Mouse (Mus musculus): ENCODE results near the gene Xpnpep3. TPM values are rescaled to one million over a fixed set of nuclear protein-coding genes. Genes with fewer than 3 reads are reported as not detected.

The Xpnpep3 gene
- 14.0 and 17.8 TPM in 2 replicates for total RNA-seq (2014; fragmentation: Nextera tagmentation)
- 24.9 and 26.2 TPM in 2 replicates for total RNA-seq (2017)

DNA sequence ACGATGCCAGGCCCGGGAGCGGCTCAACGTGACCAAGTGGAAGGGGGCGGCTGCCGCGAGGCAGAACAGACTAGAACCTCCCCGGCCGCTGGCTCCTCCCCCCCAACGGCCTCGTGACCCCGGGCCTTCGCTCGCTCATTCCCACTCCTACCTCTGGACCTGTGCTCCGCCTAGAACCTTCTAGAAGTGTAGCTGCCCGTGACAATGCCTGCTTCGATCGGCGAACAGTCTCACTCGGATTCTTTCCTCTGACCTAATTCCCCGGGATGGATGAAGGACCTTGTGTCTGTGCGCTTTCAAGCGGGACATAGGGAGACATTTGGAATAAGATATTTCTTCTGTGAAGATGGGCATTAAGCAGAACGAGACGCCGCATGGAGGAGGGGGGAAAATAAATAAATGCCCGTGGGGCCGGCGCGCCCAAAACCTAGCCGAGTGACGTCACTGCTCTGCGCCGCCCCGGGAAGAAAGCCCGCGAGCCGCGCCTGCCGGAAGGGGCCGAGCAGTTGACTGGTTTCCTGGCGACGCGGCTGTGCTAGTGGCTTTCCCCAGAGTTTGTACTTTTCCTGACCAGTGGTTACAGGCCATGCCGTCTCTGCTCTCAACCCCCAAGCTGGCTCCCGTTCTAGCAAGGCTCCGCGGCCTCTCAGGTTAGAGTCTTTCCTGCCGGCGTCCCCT lies at the start of gene Xpnpep3, which contains the start of gene St13:
Gene Xpnpep3 (plus strand): TSS at position 501 of the 678 bp plus-strand sequence.
Gene St13 (minus strand): TSS at position 440 of the 678 bp plus-strand sequence.
- ATAC-seq (replicated peaks; ENCODE audit: low FRiP score, low TSS enrichment, poor library complexity, severe bottlenecking), result peak; percentile 98

DNA sequence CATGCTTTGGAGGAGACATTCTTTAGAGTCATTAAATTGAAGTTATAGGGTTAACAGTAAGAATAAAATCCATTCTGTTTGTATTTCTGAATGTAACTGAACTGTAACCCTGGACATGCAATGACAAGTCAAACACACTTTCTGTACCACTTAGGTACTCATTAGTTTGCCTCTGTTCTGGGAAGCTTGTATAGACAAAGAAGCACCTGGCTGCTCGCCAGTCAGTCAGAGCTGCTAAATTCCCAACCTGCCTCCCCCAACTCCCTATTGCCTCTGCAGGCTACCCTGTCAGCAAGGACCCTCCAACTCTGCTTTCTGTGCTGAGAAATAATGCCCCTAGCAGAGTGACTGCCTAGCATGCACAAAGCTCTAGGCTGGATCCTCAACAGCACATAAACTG lies 49.5 kb upstream of the Xpnpep3 start:
- no peak for ATAC-seq (replicated peaks; ENCODE audit: low FRiP score, low TSS enrichment, poor library complexity, severe bottlenecking)

DNA sequence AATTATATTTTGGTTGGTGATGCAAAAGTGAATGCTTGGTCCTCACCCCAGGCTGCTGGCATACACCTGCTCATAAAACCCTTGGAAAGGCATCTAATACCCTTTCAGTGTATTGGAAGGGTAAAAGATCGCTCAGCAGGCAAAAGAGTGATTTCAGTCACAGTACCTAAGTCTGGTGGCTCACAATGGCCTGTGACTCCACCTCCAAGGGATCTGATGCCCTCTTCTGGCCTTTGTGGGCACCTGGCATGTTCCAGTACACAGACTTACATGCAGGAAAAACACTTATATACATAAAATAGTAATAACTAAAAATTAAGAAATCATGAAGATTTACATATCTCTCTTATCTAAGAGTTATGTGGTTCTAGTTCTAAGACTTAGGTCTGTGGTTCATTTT lies 47.3 kb upstream of the Xpnpep3 start:
- ATAC-seq (replicated peaks; ENCODE audit: low FRiP score, low TSS enrichment, poor library complexity, severe bottlenecking), result no peak

DNA sequence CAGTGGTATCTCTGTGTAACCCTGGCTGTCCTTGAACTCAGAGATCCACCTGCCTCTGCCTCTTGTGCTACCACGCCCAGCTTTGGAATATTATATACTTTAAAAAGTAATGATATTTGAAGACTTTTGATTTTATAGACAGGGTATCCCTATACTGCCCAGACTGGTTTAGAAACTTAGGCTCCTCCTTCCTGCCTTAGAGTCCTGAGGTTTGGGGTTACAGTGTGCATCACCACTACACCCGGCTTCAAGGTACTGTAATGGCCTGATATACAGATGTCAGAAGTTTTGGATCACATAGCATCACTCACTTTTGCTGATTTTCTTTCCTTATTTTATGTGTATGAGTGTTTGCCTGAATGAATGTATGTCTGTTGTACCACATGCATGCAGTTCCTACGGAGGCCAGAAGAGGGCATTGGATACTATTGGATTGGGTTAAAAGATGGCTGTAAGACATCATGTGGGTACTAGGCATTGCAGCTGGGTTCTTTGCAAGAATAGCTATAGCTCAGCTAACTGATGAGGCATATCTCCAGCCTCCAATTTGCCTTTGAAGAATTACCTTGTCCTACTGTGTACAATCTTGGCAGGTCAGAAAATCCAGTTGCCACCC lies 44.7 kb upstream of the Xpnpep3 start:
- ATAC-seq (replicated peaks; ENCODE audit: low FRiP score, low TSS enrichment, poor library complexity, severe bottlenecking), result peak; percentile 83

DNA sequence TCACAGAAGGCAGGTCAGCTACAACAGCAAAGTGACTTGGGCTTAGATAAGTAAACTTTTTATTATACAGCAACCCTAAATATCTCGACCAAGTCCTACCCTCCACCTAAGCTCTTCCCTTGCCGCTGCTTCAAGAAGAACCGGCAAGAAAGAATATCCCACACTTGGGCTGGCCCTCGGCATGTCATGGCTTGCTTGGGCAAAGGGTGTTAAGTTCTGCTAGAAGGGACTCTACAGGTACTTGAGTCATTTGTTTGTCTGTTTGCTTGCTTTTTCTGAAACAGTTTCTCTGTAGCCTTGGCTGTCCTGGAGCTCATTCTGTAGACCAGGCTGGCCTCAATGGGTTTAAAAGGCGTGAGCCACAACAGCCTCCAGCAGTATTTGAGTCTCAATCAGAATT lies 43.0 kb upstream of the Xpnpep3 start:
- ATAC-seq (replicated peaks; ENCODE audit: low FRiP score, low TSS enrichment, poor library complexity, severe bottlenecking), result no peak

DNA sequence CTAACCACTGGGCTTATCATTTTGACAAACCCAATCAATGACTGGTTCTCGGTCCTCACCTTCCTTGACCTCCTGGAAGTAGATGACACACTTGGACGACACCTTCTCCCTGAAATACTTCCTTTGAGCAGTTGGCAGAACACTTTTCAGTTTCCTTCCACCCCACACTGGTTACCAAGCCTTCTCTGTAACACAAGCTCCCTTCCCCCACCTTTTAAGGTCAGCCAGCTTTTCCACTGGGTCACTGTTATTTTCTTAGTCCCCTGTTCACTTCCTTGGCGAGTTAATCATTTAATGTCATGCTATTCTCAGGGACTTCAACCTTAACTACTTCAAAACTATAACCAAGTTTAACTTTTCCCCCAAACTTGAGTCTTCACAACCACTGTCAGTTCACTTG lies 41.0 kb upstream of the Xpnpep3 start:
- no peak for ATAC-seq (replicated peaks; ENCODE audit: low FRiP score, low TSS enrichment, poor library complexity, severe bottlenecking)

DNA sequence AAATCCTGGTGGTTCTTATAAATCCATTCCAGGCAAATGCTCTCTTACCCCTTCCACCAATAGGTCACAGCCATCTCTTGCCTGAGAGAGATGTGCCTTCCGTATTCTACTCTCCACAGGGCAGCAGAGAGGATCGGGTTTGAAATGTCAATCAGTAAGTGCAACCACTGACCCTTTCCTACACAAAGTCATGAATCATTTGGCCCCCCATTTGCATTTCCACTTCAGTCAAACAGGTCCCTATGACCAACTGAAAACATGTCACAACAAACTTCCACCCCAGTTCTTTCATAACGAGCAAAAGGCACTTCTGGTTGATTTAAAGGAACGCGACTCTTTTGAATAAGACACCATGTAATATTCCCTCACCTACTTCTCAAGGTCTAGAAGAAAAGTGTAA lies 40.5 kb upstream of the Xpnpep3 start:
- no peak for ATAC-seq (replicated peaks; ENCODE audit: low FRiP score, low TSS enrichment, poor library complexity, severe bottlenecking)

DNA sequence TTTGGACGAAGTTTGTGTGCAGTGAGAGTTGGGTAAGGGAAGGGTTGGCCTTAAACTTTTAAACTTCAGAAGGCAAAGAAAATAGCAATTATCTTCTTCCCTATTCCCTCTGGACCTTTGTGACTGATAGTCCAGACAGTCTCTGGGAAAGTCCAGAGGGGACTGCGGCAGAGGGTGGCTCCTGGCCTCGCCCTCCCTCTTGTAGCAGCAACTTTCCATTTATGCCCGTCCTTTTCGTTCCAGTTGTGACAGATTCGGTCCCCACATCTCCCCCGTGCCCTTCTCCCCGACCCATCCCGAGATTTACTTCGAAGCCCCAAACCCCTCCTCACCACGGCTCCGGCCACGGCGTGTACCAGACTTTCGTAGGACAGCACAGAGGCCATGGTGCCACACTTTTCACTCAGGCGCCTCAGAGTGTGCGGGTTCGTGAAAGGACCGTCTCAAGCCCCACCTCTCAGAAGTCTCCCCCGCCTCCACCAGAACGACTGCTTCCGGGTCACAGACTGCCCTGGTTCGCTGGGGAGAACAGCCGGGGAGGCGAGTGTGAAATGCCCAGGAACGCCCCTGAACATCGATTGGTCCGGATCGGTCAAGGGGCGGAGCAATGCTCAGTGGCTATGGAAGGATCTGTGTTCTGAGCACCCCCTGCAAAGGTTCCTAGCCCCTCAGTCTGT lies 39.5 kb upstream of the Xpnpep3 start, which contains the start of gene Slc25a17:
Gene Slc25a17 (minus strand): TSS at position 468 of the 677 bp plus-strand sequence.
- ATAC-seq (replicated peaks; ENCODE audit: low FRiP score, low TSS enrichment, poor library complexity, severe bottlenecking), result peak; percentile 99

DNA sequence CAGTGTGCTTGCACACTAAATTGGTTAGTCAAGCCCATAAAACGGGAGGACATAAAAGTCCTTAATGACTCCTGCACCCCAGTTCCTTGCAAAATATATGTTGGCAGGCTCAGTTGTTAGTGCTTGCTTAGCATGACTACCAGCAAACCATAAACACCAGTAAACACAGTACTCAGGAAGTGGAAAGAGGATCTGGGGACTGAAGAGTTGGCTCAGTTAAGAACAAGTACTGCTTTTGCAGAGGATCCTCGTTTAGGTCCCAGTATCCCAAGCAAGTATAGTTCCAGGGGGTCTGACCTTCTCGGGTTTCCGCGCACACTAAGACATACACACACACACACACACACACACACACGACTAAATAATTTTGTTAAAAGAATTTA lies 38.9 kb upstream of the Xpnpep3 start:
- peak; percentile 45 for ATAC-seq (replicated peaks; ENCODE audit: low FRiP score, low TSS enrichment, poor library complexity, severe bottlenecking)

DNA sequence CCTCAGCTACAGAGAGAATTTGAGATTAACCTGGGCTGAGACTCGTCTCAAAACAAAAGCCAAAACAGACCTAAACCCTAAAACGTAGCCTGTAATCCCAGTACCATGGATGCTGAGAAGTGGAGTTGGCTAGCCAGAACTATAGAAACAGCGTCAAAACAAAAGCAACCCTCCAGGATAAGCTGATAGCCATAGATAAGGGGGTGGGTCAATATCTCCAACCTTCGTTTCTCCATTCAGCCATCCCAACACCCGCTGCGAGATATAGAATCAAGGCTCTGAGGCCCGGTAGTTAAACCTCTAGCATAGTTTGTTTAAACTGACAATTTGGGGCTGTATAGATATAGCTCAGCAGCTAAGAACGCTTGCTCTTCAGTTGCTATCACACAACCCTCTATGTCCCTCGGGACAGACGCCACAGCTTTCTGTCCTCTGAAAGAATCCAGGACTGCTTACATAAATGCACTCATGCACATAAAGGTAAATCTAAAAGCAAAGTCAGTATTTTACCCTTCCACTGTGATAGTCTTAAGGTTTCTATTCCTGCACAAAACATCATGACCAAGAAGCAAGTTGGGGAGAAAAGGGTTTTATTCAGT lies 38.4 kb upstream of the Xpnpep3 start:
- peak; percentile 46 for ATAC-seq (replicated peaks; ENCODE audit: low FRiP score, low TSS enrichment, poor library complexity, severe bottlenecking)

DNA sequence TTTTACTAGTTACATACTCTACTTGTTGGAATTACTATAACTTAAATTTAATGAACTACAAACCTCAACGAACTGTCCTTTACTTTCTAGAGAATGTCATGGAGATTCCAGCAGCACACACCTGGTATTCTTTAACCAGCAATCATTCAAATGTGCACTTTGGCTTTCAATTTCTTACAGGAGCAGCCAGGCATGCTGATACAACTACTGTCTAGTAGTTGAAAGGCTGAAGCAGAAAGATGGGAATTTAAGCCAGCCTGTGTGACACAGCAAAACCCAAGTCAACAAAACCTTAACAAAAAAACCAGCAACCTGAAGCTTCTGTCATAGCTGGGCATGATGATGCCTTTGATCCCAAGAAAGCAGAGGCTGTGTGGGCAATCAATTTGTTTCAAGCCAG lies 37.4 kb upstream of the Xpnpep3 start:
- no peak for ATAC-seq (replicated peaks; ENCODE audit: low FRiP score, low TSS enrichment, poor library complexity, severe bottlenecking)

DNA sequence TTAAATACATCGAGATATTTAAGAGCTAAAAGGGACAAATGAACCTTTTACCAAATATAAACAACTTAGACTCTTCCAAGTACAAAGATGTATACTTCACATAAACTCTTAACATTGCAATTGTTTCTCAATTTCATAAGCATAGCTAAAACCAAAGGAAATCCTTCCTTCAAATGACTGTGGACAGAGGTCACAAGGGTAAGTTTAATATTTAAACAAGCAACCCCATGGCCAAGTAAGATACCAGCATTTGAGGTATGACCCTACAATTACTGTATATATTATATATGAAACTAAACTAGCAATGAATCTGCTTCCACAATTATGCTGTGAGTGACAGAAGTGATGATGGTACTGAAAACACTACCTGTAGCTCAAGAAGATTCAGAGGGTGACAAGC lies 35.7 kb upstream of the Xpnpep3 start:
- ATAC-seq (replicated peaks; ENCODE audit: low FRiP score, low TSS enrichment, poor library complexity, severe bottlenecking), result no peak

DNA sequence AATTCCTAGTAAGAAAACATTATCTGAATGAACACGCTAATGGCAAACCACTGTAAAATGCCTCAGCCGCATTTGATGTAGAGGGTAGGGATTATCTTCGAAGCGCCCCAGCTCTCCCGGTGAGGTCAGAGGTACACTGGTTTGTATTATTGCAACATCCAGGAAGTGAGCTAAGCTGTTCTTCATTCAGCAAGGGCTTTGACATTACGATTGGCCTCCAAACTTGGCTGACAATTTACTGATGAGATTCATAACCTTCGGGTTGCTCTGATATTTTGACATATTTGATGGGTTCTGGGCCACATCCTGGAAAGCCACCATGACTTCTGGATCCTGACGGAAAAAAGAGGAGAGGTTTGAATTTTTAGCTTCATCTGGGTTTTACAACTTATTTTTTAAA lies 34.7 kb upstream of the Xpnpep3 start:
- no peak for ATAC-seq (replicated peaks; ENCODE audit: low FRiP score, low TSS enrichment, poor library complexity, severe bottlenecking)

DNA sequence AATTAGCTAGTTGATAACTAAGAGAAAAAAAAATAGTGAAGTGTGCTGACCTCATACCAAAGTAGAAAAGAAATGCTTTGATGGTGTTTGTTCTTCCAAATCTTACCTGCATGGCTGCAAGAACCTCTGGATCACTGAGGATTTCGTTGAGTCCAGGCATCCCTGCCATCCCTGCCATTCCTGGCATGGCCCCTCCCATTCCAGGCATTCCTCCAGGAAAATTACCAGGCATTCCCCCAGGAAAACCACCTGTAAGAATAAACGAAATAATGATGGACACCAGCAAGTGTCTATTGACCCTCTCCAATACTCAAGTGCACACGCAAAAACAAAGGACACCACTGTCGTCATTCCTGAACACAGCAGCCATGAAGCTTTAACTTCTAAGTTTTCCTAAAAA lies 33.7 kb upstream of the Xpnpep3 start:
- ATAC-seq (replicated peaks; ENCODE audit: low FRiP score, low TSS enrichment, poor library complexity, severe bottlenecking), result no peak

DNA sequence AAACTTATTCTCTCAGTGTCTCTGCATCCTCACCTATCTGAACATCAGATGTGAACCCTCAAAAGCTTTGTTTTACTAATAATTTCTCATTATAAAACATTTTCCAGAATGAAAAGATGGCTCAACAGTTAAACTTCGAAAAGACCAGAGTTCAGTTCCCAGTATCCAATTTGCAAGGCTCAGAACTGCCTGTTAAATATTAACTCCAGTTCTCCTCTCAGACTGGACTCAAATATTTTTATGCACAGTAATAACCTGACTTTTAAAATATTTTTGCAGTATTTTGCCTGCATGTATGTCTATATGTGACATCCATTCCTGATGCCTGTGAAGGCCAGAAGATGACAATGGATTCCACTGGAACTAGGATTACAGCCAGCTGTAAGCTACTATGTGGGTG lies 31.3 kb upstream of the Xpnpep3 start:
- ATAC-seq (replicated peaks; ENCODE audit: low FRiP score, low TSS enrichment, poor library complexity, severe bottlenecking), result no peak

DNA sequence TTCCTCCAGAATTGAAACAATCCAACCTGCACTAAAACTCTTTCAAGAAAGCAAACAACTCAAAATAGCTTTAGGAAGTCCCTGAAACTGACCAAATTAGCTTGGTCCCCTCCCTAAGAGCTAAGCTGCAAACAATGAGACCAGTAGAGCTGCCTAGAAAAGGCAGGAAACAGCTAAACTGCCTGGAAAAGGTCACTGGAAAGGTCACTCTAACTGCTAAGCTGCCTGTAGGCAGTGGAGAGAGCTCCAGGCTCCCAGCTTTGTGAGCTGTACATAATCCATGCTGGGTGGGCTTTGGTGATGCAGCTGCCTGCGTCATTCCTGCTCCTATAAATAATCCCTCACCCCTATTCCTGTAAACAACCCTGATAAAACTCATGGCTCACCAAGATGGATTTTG lies 29.6 kb upstream of the Xpnpep3 start:
- ATAC-seq (replicated peaks; ENCODE audit: low FRiP score, low TSS enrichment, poor library complexity, severe bottlenecking), result no peak

DNA sequence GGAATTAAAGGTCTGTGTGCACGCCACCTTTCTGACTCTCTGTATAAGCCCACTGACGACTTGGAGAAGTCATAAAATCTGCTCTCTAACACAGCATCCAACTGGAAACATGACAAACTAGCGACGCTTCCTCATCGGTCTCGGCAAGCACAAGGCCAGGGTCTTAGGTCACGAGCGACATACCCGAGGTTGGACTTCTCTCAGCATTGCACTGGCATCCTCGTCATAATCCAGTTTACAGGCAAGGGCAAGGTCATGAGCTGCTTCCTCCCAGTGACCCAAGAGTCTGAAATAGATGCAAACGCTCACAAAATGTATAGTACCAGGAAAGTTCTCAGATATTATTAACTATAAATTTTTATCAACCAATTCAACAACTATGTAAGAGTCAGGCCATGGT lies 25.3 kb upstream of the Xpnpep3 start:
- ATAC-seq (replicated peaks; ENCODE audit: low FRiP score, low TSS enrichment, poor library complexity, severe bottlenecking), result no peak

DNA sequence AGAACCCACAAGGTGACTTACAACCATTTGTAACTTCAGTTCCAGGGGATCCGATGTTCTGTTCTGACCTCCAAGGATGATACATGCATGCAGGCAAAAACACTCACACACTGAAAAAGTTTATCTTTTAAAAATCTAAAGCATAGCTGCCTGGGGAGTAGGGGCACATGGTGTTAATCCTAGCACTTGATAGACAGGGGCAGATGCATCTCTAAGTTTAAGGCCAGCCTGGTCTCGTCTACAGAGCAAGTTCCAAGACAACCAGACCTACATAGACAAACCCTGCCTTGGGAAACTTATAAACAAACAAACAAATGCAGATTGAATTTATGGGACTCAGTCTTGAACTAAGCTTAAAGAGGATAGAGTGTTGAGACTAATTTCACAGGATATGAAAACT lies 21.1 kb upstream of the Xpnpep3 start:
- no peak for ATAC-seq (replicated peaks; ENCODE audit: low FRiP score, low TSS enrichment, poor library complexity, severe bottlenecking)

DNA sequence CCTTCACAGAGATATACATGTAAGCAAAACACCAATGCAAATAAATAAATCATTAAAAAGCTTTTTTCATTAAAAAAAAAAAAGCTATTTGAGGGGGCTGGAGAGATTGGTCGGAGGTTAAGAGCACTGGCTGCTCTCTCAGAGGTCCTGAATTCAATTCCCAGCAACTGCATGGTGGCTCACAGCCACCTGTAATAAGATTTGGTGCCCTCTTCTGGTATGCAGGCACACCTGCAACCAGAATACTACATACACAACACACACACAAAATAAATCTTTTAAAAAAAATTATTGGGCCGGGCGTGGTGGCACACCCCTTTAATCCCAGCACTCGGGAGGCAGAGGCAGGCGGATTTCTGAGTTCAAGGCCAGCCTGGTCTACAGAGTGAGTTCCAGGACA lies 13.6 kb upstream of the Xpnpep3 start:
- no peak for ATAC-seq (replicated peaks; ENCODE audit: low FRiP score, low TSS enrichment, poor library complexity, severe bottlenecking)

DNA sequence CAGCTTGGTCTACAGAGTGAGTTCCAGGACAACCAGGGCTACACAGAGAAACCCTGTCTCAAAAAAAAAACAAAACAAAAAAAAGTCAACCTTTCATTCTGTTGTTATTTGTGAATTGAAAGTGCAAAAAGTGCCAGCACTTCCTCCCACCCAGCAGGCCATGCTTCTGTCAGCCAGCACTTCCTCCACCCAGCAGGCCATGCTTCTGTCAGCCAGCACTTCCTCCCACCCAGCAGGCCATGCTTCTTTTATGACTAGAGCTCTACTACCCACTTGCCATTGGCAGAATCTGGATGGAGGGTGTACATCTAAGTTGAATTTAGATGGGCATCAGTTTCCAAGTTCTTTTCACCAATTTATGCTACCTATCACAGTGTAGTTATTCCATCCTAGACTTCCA lies 6.9 kb upstream of the Xpnpep3 start:
- no peak for ATAC-seq (replicated peaks; ENCODE audit: low FRiP score, low TSS enrichment, poor library complexity, severe bottlenecking)
